Mouse (Mus musculus) intestine, embryonic 14.5 days (tissue): Measurements from ENCODE around the gene Foxn3. TPM values are rescaled to one million over a fixed set of nuclear protein-coding genes. Genes with fewer than 3 reads are reported as not detected.
A peak's percentile ranks its signal among the peaks of the same experiment; 100 is the strongest.

ENCODE experiments used
- ATAC-seq: fragments of 200-750 bp; cut with Nextera tagmentation; replicated peaks from 2 replicates; pipeline ENCODE4 v1.8.0; 2017; ENCODE audit warnings: low read depth, moderate number of reproducible peaks, moderate TSS enrichment, moderate library complexity; ENCODE audit not compliant: low FRiP score, low TSS enrichment
- DNase-seq: peaks from one replicate; pipeline ENCODE4 v3.0.0-alpha.2; 2018; ENCODE audit warnings: low spot score
- H3K27ac ChIP-seq: fragments of 300-500 bp; sonication (generic); 2 replicates; pipeline ENCODE4 v1.5.1; 2014; ENCODE audit warnings: low read depth, mild to moderate bottlenecking, control low read depth
- H3K27me3 ChIP-seq: fragments of 300-500 bp; sonication (generic); replicated peaks from 2 replicates; pipeline ENCODE4 v1.6.1; 2014; ENCODE audit warnings: low read length, control low read depth; ENCODE audit not compliant: control insufficient read depth, insufficient read depth
- H3K36me3 ChIP-seq: fragments of 300-500 bp; sonication (generic); 2 replicates; pipeline ENCODE4 v1.6.1; 2014; ENCODE audit warnings: low read length, control low read depth; ENCODE audit not compliant: control insufficient read depth, insufficient read depth
- H3K4me1 ChIP-seq: fragments of 300-500 bp; sonication (generic); replicated peaks from 2 replicates; pipeline ENCODE4 v1.6.1; 2014; ENCODE audit warnings: low read length, control low read depth, mixed read lengths; ENCODE audit not compliant: control insufficient read depth, insufficient read depth
- H3K4me2 ChIP-seq: fragments of 300-500 bp; sonication (generic); 2 replicates; pipeline ENCODE4 v1.6.1; 2014; ENCODE audit warnings: low read length
- H3K4me3 ChIP-seq: fragments of 300-500 bp; sonication (generic); 2 replicates; pipeline ENCODE4 v1.5.1; 2014; ENCODE audit warnings: low read depth, low read length, control low read depth, mixed read lengths
- H3K9ac ChIP-seq: fragments of 300-500 bp; sonication (generic); 2 replicates; pipeline ENCODE4 v1.6.1; 2014; ENCODE audit warnings: mild to moderate bottlenecking, low read length
- H3K9me3 ChIP-seq: fragments of 300-500 bp; sonication (generic); 2 replicates; pipeline ENCODE4 v1.6.1; 2016; ENCODE audit warnings: low read length, control low read depth; ENCODE audit not compliant: control insufficient read depth
- WGBS: fragments of 180-500 bp; shearing (Covaris S2); extraction: QIAGEN DNeasy Blood & Tissue Kit; methylation state at CpG from one replicate; pipeline ENCODE4 v1.1.7; 2014; 5-methylcytosine and 5-hydroxymethylcytosine counted together
- polyA plus RNA-seq: library from polyadenylated mRNA; unstranded; fragments of >200 nt; fragmentation: Nextera tagmentation; extraction: Ambion mirVana; gene quantifications from 2 replicates; pipeline ENCODE4 v1.2.1, GENCODE M21; 2014

Foxn3 gene
- polyA plus RNA-seq, 1 experiment from 2014 or later: 74.3 TPM

DNA sequence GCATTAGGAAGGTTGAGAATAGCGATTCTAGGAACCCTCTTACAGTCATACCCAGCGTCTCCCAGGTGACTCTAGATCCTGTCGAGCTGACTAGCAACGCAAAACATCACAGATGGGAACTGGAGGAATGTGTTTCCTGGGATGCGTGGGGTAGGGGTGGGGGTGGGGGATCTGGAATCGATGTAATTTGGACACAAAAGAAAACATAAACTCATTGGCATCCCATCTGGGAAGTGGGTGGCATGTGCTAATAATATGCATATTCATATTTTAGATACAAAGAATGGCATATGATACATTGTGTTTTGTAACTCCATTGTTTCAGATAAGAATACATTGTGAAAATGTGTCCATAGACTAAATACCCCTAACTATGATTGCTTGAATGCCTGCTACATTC lies 393.5 kb downstream of the Foxn3 start:
- whole genome bisulfite sequencing: 81% methylated on average over 6 of the region's 6 CpGs
- DNase-seq: no peak
- Histone ChIP-seq H3K4me1 (no peaks in the 10 kb centered on the region), H3K4me2 (no peak overlapping the region), H3K4me3 (no peak overlapping the region), H3K9me3 (no peaks in the 10 kb centered on the region), H3K27me3 (no peaks in the 10 kb centered on the region), H3K36me3 (no peaks in the 10 kb centered on the region), H3K27ac (no peak overlapping the region), H3K9ac (no peak overlapping the region)
- no peak for ATAC-seq

DNA sequence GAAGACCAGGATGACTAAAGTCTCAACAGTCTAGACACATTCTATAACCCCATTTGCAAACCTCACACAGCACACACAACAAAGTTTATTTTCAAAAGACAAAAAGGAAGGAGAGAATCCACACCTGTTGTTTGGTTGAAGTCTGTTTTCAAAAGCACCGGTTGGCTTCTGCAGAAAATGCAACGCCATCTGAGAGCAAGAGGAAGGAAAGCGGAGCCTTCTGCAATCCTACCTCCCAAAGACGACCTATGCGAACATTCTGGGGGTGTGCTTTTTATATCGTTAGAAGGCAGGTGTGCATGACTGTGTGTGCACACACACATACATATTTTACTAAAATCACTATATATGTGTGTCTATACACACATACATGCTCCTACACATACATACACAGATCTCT lies 397.3 kb downstream of the Foxn3 start:
- Histone ChIP-seq H3K36me3 (no peaks in the 10 kb centered on the region), H3K27ac (no peak overlapping the region), H3K9ac (no peak overlapping the region), H3K4me3 (no peak overlapping the region), H3K9me3 (no peaks in the 10 kb centered on the region), H3K27me3 (no peaks in the 10 kb centered on the region), H3K4me1 (no peaks in the 10 kb centered on the region), H3K4me2 (no peak overlapping the region)
- 92% methylated on average over 6 of the region's 6 CpGs for WGBS
- ATAC-seq (no peak), DNase-seq (no peak)

DNA sequence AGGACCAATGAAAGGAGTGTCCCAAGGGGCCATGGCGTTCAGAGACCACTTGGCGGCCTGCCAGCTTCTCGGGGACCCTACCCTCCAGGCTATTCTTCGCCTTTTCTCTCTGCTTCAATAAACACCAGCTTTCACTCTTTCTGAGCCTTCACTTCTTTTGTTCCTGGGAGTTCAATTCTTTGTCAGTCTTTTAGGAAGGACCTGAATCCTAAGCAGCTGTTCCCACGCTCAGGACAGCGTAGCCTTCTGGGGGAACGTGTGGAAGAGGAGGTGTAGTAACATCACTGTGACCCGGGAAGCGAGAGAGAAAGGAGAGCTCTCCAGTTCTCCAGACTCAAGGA lies 400.1 kb downstream of the Foxn3 start:
- H3K27ac ChIP-seq: no peak overlapping the region
- 78% methylated on average over 9 of the region's 9 CpGs for WGBS
- H3K27me3 ChIP-seq: no peaks in the 10 kb centered on the region
- peaks cover 5% of the 10 kb centered on the region for H3K4me1 ChIP-seq
- H3K9me3 ChIP-seq: no peaks in the 10 kb centered on the region
- DNase-seq: no peak
- no peak for ATAC-seq
- no peaks in the 10 kb centered on the region for H3K36me3 ChIP-seq
- no peak overlapping the region for H3K4me2 ChIP-seq
- H3K9ac ChIP-seq: no peak overlapping the region
- no peak overlapping the region for H3K4me3 ChIP-seq

DNA sequence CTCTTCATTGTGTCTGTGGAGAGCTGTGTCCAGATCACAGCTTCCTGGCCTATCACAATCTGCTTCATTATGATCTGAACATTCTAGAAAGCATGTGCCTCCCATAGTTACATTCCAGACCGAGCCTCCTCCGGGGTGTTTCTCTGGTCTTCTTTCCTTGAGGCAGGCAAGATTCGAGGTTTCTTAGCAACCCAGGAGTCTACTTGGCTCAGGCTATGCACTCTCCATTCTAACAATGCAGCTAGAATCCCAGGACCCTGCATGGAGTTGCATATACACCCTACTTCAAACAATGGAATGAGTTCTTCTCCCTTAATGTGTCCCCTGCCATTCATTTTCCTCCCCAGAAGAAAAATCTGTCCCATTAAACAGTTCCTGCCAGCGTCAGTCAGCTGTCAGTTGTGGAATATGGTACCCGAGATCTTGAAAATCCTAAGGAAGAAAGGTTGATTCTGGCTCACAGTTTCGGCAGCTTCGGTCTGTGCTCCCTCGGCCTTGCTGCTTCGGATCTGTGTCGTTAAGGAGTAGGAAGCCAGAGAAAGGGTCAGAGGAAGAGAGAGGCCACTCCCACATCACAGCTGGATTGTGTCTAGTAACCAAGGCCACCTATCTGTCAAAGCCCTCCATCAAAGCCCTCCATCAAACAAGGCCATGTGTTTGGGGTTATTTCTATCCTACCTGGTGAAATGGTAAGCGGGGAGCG lies 400.6 kb downstream of the Foxn3 start:
- H3K4me3 ChIP-seq: no peak overlapping the region
- no peaks in the 10 kb centered on the region for H3K36me3 ChIP-seq
- 81% methylated on average over 12 of the region's 12 CpGs for WGBS
- peaks cover 5% of the 10 kb centered on the region for H3K4me1 ChIP-seq
- no peaks in the 10 kb centered on the region for H3K9me3 ChIP-seq
- DNase-seq (no peak), ATAC-seq (no peak)
- no peak overlapping the region for H3K27ac ChIP-seq
- H3K4me2 ChIP-seq: no peak overlapping the region
- no peaks in the 10 kb centered on the region for H3K27me3 ChIP-seq
- H3K9ac ChIP-seq: no peak overlapping the region

DNA sequence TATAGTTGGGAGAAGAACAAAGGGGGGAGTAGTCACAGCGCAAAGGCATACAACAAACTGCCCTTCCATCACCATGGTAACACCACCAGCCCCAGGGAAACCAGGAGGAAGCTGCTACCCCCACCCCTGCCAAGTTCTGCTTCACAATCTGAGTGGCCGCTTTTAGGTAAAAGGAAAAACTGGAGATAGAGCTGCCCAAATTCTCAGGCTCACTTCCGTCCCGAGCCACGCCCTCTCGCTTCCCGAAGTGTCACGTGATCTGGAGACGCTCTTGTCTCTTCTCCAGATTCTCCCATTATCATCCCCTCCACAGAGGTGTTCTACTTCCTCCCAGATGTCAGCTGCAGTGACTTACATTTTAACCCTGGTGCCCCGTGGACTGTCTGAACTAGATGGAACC lies 401.2 kb downstream of the Foxn3 start:
- no peak for DNase-seq
- WGBS: 82% methylated on average over 10 of the region's 10 CpGs
- H3K27ac ChIP-seq: no peak overlapping the region
- H3K9ac ChIP-seq: no peak overlapping the region
- no peak for ATAC-seq
- H3K4me1 ChIP-seq: peaks cover 5% of the 10 kb centered on the region
- no peak overlapping the region for H3K4me2 ChIP-seq
- no peaks in the 10 kb centered on the region for H3K9me3 ChIP-seq
- H3K36me3 ChIP-seq: no peaks in the 10 kb centered on the region
- no peaks in the 10 kb centered on the region for H3K27me3 ChIP-seq
- H3K4me3 ChIP-seq: no peak overlapping the region

DNA sequence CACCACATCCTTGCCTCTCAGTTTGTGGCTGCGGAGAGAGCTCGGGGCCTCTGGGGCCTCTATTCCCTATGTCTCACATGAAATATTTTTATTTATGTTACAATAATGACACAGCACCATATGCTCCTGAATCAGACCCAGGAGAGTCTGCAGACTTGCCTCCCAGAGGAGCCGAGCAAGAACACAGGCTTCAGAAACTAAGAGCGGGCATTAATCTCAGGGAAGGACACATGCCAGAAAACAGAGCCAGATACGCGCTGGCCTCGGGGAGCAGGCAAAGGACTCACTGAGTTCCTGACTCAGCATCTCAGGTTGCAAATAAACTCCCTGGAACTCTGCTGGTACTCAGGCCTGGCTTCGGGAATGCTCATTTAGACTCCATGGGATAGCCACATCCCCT lies 403.3 kb downstream of the Foxn3 start:
- H3K27me3 ChIP-seq: no peaks in the 10 kb centered on the region
- H3K4me2 ChIP-seq: no peak overlapping the region
- H3K36me3 ChIP-seq: no peaks in the 10 kb centered on the region
- DNase-seq (no peak), ATAC-seq (no peak)
- no peaks in the 10 kb centered on the region for H3K9me3 ChIP-seq
- H3K27ac ChIP-seq: no peak overlapping the region
- WGBS: 40% methylated on average over 8 of the region's 8 CpGs
- H3K4me3 ChIP-seq: no peak overlapping the region
- peaks cover 5% of the 10 kb centered on the region for H3K4me1 ChIP-seq
- H3K9ac ChIP-seq: no peak overlapping the region

DNA sequence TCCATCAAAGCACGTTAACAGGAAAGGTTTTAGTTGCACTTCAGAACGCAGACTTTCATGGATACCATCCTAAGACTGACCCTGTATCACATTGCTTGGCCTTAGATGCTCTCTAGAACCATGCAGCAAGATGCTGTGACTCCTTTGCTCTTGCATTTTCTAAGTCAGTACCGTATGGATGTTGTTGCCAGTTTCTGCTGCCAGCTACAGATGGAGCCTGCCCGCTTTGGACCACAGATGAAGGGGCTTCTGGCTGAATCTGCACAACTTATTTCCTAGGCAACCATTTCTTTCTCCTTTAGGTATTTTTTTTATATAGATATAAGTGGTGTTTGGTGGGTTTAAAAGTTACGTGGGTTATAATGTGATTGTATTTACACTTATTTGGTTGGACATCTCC lies 407.5 kb downstream of the Foxn3 start:
- DNase-seq (no peak), ATAC-seq (no peak)
- 88% methylated on average over 5 of the region's 5 CpGs for WGBS
- H3K36me3 ChIP-seq: no peaks in the 10 kb centered on the region
- no peaks in the 10 kb centered on the region for H3K9me3 ChIP-seq
- H3K27ac ChIP-seq: no peak overlapping the region
- H3K9ac ChIP-seq: no peak overlapping the region
- no peak overlapping the region for H3K4me3 ChIP-seq
- peaks cover 8% of the 10 kb centered on the region for H3K4me1 ChIP-seq
- H3K4me2 ChIP-seq: no peak overlapping the region
- no peaks in the 10 kb centered on the region for H3K27me3 ChIP-seq

DNA sequence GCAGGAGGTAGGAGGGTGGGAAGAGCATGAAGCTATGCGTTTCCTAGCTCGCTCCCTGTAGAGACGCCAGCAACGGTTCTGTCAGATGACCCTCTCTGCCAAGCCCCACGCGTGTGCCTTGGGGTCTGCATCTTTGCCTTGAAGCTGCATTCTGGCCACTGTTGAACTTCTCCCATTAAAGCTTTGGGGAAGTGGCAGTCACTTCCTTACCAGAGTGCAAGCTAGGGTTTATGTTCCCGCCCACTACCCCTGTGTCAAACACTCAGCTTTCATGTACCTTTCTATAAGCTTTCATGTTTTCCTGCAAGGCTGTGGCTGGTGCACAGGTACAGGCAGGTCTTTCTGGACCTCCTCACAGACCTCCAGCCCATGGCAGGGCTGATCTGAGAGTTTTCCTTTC lies 409.2 kb downstream of the Foxn3 start:
- H3K9me3 ChIP-seq: no peaks in the 10 kb centered on the region
- no peak for DNase-seq
- no peak overlapping the region for H3K9ac ChIP-seq
- H3K36me3 ChIP-seq: no peaks in the 10 kb centered on the region
- no peak for ATAC-seq
- H3K4me1 ChIP-seq: peaks cover 2% of the 10 kb centered on the region; the same call in 1 of the 2 replicates
- no peak overlapping the region for H3K4me3 ChIP-seq
- H3K27ac ChIP-seq: no peak overlapping the region
- H3K27me3 ChIP-seq: no peaks in the 10 kb centered on the region
- 64% methylated on average over 7 of the region's 7 CpGs for WGBS
- peak overlapping the region; percentile 26; the same call in 1 of the 2 replicates for H3K4me2 ChIP-seq

DNA sequence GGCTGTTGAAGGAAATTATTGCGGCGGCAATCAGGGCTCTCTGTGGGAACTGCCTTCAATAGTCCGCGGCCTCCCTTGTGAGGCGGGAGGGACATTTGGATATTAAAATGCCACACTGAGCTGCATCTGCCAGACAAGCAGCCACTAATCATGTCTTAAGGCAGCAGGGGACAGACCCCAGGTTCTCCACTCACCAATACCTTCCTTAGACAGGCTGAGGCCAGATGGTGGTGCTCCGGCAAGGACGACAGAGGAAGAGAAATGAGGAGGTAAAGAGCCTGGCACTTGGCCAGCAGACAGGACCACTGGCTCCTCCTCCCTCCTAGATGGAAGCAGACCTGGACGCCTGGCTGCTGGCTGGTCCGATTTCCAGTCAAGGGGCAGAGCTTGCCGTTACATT lies 409.7 kb downstream of the Foxn3 start:
- peak overlapping the region; percentile 26; the same call in 1 of the 2 replicates for H3K4me2 ChIP-seq
- H3K4me3 ChIP-seq: no peak overlapping the region
- no peaks in the 10 kb centered on the region for H3K36me3 ChIP-seq
- H3K27ac ChIP-seq: no peak overlapping the region
- H3K27me3 ChIP-seq: no peaks in the 10 kb centered on the region
- DNase-seq (peak; percentile 63), ATAC-seq (0 out of 2 replicates have a peak, but pooled peaks have one; percentile 20)
- WGBS: 26% methylated on average over 10 of the region's 10 CpGs
- H3K4me1 ChIP-seq: peaks cover 2% of the 10 kb centered on the region; the same call in 1 of the 2 replicates
- no peak overlapping the region for H3K9ac ChIP-seq
- no peaks in the 10 kb centered on the region for H3K9me3 ChIP-seq
